Mouse (Mus musculus): ENCODE results near the gene Grin2a. TPM values are rescaled to one million over a fixed set of nuclear protein-coding genes. Genes with fewer than 3 reads are reported as not detected.
"Not testable (repeated sequence)": the region's sequence is repeated elsewhere in the genome, so short reads cannot be mapped to it uniquely, and the experiment has no call there.

Gene Grin2a
- polyA plus RNA-seq, 1 experiment: 39.1 TPM

- TF ChIP-seq CTCF (IDR thresholded peaks at IDR 0.05; ENCODE audit: extremely low read depth, insufficient read depth, low read length) (no peak), POLR2A (IDR thresholded peaks at IDR 0.05; ENCODE audit: extremely low read depth, insufficient read depth, low read length) (no peak)
- Histone ChIP-seq H3K4me1 (ENCODE audit: control insufficient read depth, insufficient read depth, low read length) (peaks cover 13% of the 10 kb centered on the region), H3K4me3 (ENCODE audit: insufficient read depth, low read length) (no peak overlapping the region), H3K27ac (ENCODE audit: insufficient read depth, low read length) (no peak overlapping the region)
These were observed 329.5 kb downstream of the Grin2a start for GRCm38 (mm10) chr16:9665896-9666295.

GRCm38 (mm10) chr16:9664060-9664459, 331.3 kb downstream of the Grin2a start:
- Histone ChIP-seq H3K4me1 (ENCODE audit: control insufficient read depth, insufficient read depth, low read length) (peaks cover 8% of the 10 kb centered on the region), H3K4me3 (ENCODE audit: insufficient read depth, low read length) (no peak overlapping the region), H3K27ac (ENCODE audit: insufficient read depth, low read length) (peak overlapping the region; percentile 63)
- TF ChIP-seq POLR2A (IDR thresholded peaks at IDR 0.05; ENCODE audit: extremely low read depth, insufficient read depth, low read length) (no peak), CTCF (IDR thresholded peaks at IDR 0.05; ENCODE audit: extremely low read depth, insufficient read depth, low read length) (no peak)

- Histone ChIP-seq H3K4me3 (ENCODE audit: insufficient read depth, low read length) (no peak overlapping the region), H3K27ac (ENCODE audit: insufficient read depth, low read length) (peak overlapping the region; percentile 63), H3K4me1 (ENCODE audit: control insufficient read depth, insufficient read depth, low read length) (peaks cover 8% of the 10 kb centered on the region)
- TF ChIP-seq POLR2A (IDR thresholded peaks at IDR 0.05; ENCODE audit: extremely low read depth, insufficient read depth, low read length): no peak
- no peak for TF ChIP-seq CTCF (IDR thresholded peaks at IDR 0.05; ENCODE audit: extremely low read depth, insufficient read depth, low read length)
These were observed 331.9 kb downstream of the Grin2a start for GRCm38 (mm10) chr16:9663508-9663907.

DNA sequence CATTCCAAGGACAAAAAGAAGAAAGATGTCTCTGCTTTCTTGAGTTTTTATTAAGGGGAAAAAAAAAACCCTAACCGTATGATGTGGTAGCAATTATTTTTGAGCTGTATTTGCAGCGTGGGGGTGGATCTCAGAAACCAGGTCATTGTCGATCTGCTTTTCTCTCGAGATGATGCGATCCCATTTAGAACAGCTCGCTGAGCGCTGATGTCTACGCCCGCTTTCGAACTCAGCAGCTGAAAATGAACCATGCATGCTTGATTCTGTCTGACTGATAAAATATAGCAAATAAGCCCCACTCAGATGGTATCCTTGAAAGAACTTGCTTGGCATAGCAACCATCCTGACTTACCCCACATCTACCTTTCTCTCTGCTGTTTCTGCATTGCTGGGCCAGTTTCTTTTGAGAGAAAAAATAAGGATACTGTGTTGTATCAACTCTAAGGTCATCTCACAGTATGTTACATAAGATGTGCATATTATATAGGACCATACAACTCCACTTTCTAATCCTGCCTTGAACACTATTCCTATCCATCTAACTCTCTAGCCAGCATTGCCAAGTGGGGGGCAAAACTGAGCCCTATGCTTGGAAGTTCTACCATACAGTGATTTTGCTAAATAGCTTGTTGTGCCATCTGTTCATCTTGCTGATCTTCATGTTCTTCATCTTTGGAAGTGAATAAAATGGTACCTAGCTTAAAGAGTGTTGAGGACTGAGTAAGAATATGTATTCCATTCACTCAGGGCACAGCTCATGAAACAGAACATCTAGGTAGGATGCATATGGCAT, 369.5 kb downstream of the Grin2a start:
- Histone ChIP-seq H3K4me1 (ENCODE audit: control insufficient read depth, insufficient read depth, low read length) (peaks cover 10% of the 10 kb centered on the region), H3K27ac (ENCODE audit: insufficient read depth, low read length) (0 out of 2 replicates have a peak overlapping the region, but pooled peaks have one; percentile 18), H3K4me3 (ENCODE audit: insufficient read depth, low read length) (no peak overlapping the region)
- TF ChIP-seq POLR2A (IDR thresholded peaks at IDR 0.05; ENCODE audit: extremely low read depth, insufficient read depth, low read length): no peak
- no peak for TF ChIP-seq CTCF (IDR thresholded peaks at IDR 0.05; ENCODE audit: extremely low read depth, insufficient read depth, low read length)

GRCm38 (mm10) chr16:9624346-9624745, 371.0 kb downstream of the Grin2a start:
- Histone ChIP-seq H3K4me1 (ENCODE audit: control insufficient read depth, insufficient read depth, low read length) (peaks cover 10% of the 10 kb centered on the region), H3K4me3 (ENCODE audit: insufficient read depth, low read length) (no peak overlapping the region), H3K27ac (ENCODE audit: insufficient read depth, low read length) (peak overlapping the region; percentile 55; the same call in 1 of the 2 replicates)
- TF ChIP-seq CTCF (IDR thresholded peaks at IDR 0.05; ENCODE audit: extremely low read depth, insufficient read depth, low read length) (no peak), POLR2A (IDR thresholded peaks at IDR 0.05; ENCODE audit: extremely low read depth, insufficient read depth, low read length) (no peak)

DNA sequence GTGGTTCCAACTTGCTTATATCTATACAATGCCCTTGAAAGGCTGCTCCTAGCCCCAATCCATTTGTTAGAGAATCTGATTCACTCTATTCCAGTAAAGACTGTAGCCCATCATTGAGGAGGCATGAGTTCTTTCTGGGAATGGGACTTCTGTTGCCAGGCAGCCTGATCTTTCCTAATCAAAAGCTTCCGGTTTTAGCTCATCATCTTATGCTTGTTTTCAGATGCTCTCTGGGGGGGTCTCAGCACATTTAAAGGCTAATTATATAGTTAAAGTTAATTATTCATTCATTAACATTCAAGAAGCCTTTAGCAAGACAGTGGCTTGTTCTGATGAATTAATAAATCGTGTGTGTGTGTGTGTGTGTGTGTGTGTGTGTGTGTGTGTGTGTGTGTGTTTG, 377.2 kb downstream of the Grin2a start:
- TF ChIP-seq CTCF (IDR thresholded peaks at IDR 0.05; ENCODE audit: extremely low read depth, insufficient read depth, low read length): no peak
- no peak for TF ChIP-seq POLR2A (IDR thresholded peaks at IDR 0.05; ENCODE audit: extremely low read depth, insufficient read depth, low read length)
- peaks cover 8% of the 10 kb centered on the region; the same call in 1 of the 2 replicates for H3K4me1 ChIP-seq (ENCODE audit: control insufficient read depth, insufficient read depth, low read length)
- H3K4me3 ChIP-seq (ENCODE audit: insufficient read depth, low read length): no peak overlapping the region
- no peak overlapping the region for H3K27ac ChIP-seq (ENCODE audit: insufficient read depth, low read length)

GRCm38 (mm10) chr16:9617215-9617614, 378.1 kb downstream of the Grin2a start:
- no peak overlapping the region for H3K27ac ChIP-seq (ENCODE audit: insufficient read depth, low read length)
- TF ChIP-seq POLR2A (IDR thresholded peaks at IDR 0.05; ENCODE audit: extremely low read depth, insufficient read depth, low read length) (no peak), CTCF (IDR thresholded peaks at IDR 0.05; ENCODE audit: extremely low read depth, insufficient read depth, low read length) (no peak)

DNA sequence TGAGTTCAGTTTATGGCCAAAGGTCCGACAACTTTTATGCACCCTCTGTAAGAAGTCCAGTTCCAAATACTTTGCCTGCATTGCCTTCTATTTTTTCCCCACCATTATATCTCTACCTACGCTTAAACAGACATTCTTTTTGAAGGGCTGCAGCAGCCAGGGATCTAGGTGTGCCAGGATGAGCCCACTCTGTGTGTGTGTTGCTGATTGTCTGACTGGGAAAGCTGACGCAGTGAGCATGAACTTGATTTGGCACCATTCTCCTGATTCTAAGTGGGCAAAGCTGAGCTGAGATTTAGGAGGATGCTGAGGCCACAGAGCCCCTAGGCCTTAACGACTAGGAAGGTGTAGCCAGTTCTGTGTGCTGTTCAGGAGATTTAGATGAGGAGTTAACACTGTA, 378.6 kb downstream of the Grin2a start:
- TF ChIP-seq CTCF (IDR thresholded peaks at IDR 0.05; ENCODE audit: extremely low read depth, insufficient read depth, low read length) (no peak), POLR2A (IDR thresholded peaks at IDR 0.05; ENCODE audit: extremely low read depth, insufficient read depth, low read length) (no peak)
- Histone ChIP-seq H3K4me1 (ENCODE audit: control insufficient read depth, insufficient read depth, low read length) (peaks cover 8% of the 10 kb centered on the region; the same call in 1 of the 2 replicates), H3K4me3 (ENCODE audit: insufficient read depth, low read length) (no peak overlapping the region), H3K27ac (ENCODE audit: insufficient read depth, low read length) (no peak overlapping the region)

More at GRCm38 (mm10) chr16:9617215-9617614, 378.1 kb downstream of the Grin2a start:
- Histone ChIP-seq H3K4me1 (ENCODE audit: control insufficient read depth, insufficient read depth, low read length) (peaks cover 8% of the 10 kb centered on the region; the same call in 1 of the 2 replicates), H3K4me3 (ENCODE audit: insufficient read depth, low read length) (no peak overlapping the region)

GRCm38 (mm10) chr16:9612596-9612995, 382.8 kb downstream of the Grin2a start:
- not testable (repeated sequence) for H3K4me1 ChIP-seq (ENCODE audit: control insufficient read depth, insufficient read depth, low read length); H3K4me3 ChIP-seq (ENCODE audit: insufficient read depth, low read length); H3K27ac ChIP-seq (ENCODE audit: insufficient read depth, low read length)

GRCm38 (mm10) chr16:9607432-9607831, 387.9 kb downstream of the Grin2a start:
- no peak overlapping the region for H3K27ac ChIP-seq (ENCODE audit: insufficient read depth, low read length)
- TF ChIP-seq CTCF (IDR thresholded peaks at IDR 0.05; ENCODE audit: extremely low read depth, insufficient read depth, low read length) (no peak), POLR2A (IDR thresholded peaks at IDR 0.05; ENCODE audit: extremely low read depth, insufficient read depth, low read length) (no peak)
- peaks cover 3% of the 10 kb centered on the region for H3K4me1 ChIP-seq (ENCODE audit: control insufficient read depth, insufficient read depth, low read length)
- no peak overlapping the region for H3K4me3 ChIP-seq (ENCODE audit: insufficient read depth, low read length)
